Mouse (Mus musculus): ENCODE results near the gene Tcf7. TPM values are rescaled to one million over a fixed set of nuclear protein-coding genes. Genes with fewer than 3 reads are reported as not detected.
A peak's percentile ranks its signal among the peaks of the same experiment; 100 is the strongest.
"Not testable (repeated sequence)": the region's sequence is repeated elsewhere in the genome, so short reads cannot be mapped to it uniquely, and the experiment has no call there.

Gene Tcf7
- total and polyA plus RNA-seq, 3 experiments = 32.1 to 56.1 (median 48.6) TPM

DNA sequence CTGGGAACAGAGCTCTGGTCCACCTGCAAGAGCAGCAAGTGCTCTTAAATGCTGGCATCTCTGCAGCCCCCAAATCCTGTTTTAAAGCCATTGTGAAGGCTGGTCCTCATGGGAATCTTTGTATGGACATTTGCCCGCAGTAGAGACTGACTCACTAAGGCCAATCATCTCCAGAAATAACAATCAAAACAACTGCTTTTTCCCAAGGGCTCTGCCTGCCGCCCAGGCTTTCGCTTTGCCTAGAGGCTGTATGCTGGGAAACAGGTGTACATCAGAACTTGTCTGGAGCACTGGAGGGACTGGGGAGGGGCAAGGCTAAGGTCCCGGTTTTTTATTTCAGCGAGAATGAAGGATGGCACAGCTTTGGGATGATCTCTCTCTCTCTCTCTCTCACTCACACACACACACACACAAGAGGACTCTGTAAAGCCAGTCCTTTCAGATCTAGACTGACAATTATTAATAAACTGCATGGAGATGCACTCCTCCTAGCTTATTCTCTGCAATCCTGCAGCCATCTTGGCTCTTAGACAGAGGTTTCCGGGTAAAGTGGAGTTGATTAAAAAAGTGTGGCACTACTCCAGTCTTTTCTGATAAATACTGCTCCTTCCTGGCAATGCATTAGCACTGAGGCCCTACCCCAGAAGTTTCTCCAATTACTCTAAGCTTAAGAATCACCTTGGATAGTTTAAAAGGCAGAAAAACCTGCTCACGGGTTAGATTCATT lies 53.9 kb downstream of the Tcf7 start:
- DNase-seq = peak; percentile 32

DNA sequence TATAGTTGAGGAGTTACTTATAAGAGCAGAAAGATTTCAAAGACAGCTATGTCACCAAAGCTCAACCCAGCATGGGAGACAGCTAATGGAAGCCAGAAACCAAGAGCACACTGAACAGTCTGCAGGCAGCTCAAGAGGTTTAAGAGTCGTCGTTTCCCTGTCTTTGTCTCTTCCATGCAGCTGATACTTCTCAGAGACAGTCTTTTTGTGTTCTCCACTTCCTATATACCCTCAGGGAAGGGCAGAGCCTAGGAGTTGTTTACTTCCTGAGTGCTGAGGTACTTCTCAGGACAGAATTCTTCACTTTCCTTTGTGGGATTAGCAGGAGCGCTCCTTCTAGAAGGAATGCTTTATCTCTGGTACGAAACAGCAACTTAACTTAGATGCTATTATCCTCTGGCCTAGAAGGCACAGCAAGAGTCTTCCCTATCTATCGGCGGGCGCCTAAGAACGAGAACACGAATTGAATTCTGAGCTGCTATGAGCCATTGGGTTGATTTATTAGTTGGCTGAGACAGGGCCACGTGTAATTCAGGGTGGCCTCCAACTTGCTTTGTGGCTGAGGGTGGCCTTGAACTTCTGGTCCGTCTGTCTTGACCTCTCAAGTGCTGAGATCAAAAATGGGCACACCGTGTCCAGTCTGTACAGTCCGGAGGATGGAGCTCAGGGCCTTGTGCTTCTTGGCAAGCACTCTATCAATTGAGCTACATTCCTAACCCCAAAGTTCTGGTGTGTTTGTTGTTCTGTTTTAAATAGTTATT lies 55.2 kb downstream of the Tcf7 start:
- peak; percentile 83 for DNase-seq

DNA sequence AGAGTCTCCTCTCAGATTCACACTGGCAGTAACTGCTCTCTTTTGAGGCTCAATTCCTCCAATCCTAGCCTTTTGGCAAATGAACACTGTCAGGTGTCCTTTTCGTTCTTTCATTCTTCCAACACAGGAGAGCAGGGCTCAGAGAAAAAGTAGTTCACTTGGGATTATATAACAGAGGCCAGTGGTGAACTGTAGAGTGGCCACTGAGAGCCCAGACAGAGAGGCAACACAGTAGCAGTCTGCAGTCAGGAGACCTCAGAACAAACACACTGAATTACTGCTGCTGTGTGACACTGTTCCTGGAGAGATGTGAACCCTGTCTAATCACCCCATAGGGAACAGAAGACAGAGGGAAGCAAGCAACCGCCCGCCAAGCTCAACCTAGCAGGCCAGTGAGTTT lies 55.8 kb downstream of the Tcf7 start:
- DNase-seq = no peak

DNA sequence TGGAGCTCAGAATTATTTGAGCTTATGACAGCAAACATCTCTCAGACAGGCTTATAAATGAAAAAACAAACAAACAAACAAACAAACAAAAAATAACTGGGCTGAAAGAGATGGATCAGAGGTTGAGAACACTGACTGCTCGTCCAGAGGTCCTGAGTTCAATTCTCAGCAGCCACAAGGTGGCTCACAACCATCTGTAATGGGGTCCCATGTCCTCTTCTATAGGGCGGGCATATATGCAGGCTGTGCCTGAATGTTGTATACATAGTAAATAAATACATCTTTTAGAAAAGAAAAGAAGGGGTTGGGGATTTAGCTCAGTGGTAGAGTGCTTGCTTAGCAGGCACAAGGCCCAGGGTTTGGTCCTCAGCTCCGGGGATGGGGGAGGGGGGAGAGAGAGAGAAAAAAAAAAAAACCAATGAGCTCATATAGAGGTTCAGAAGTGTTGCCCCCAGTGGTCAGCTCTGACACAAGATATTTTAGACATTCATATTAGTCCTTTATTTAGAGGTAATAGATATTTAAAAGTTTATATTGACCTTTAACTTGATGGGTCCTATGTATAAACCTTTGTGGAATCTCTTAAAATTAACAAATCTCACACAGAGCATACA lies 56.7 kb downstream of the Tcf7 start:
- no peak for DNase-seq

DNA sequence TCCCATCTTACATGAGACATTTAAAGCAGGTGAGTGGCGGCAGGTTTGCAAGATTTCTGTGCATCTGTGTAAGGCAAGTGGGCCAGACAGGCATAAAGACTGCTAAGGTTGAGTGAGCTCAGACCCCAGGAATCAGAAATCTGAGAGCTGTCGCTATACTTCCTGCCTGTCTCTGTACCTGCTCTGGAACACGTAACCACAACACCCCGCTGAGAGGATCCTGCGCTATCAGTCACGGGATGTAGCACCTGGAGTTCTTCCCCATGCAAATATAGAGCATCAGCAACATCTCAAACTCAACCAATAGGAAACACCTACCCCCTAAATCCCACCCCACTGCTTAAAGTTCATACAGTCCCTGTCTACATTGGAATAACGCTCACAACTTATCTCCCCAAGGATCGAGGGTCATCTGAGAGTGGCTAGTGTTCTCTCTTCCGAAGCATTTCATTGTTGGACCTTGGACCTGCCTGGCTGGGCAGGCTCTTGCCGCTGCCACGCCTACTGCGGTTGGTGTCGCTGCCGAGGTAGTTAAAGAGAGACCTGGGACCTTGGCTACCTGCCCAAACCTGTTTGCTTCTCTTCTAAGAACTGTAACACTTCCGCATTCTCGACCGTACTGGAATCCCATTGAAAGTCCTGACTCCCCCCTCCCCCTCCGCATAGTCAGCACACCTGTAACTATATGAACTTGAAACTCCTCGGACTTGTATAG lies 58.7 kb downstream of the Tcf7 start:
- peak; percentile 50 for DNase-seq

DNA sequence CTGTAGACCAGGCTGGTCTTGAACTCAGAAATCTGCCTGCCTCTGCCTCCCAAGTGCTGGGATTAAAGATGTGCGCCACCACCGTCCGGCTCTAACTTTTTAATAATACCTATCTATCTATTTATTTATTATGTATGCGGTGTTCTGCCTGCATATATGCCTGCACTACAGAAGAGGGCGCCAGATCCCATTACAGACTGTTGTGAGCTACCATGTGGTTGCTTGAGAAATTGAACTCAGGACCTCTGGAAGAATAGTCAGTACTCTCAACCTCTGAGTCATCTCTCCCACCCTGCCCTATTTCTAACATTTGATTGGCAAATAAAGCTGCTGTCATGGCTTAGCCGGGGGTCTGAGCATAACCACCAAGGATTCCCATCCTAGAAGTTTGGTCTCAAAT lies 59.9 kb downstream of the Tcf7 start:
- DNase-seq = peak; percentile 41

DNA sequence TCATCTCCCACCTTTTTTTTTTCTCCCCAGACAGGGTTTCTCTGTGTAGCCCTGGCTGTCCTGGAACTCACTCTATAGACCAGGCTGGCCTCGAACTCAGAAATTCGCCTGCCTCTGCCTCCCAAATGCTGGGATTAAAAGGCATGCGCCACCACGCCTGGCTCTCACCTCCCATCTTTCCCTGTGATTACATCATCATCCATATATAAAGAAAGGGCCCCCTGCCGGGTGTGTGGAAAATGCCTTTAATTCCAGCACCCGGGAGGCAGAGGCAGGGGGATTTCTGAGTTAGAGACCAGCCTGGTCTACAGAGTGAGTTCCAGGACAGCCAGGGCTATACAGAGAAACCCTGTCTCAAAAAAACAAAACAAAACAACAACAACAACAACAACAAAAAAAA lies 60.9 kb downstream of the Tcf7 start:
- not testable (repeated sequence) for DNase-seq

DNA sequence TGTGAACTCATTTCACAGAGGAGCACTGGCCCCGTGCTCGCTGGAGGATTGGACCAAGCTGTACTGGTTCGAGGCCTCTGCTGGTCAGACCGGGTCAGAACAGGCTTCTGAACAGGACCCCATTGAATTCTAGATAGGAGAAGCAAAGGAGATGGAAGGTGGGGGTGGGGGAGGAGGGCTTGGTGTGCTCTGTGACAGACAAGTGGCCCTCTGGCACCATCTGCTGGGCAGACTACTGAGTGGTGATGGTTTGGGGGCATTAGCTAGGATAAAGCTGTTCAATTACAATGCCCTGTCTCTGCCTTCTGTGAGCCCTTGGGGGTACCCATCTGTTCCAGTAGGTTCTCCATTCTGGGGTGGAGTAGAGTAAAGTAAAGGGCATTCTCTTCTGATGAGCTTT lies 62.5 kb downstream of the Tcf7 start:
- DNase-seq = peak; percentile 61

DNA sequence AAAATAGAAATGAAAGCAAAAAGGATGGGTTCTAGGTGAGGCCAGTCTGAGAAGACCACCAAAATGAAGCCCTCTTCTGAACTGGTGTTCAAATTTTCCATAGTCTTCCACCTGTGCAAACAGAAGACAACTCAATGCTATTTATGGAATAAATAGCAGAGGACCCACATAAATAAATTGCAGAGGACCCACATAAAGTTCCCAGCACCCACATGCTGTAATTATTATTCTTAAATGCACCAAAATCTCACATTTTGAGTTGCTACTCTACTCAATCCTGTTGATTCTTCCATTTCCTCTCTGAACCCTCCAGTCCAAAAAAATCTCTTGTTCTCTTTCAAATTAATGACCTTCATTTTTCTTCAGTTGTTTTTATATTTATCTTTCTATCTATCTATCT lies 68.9 kb downstream of the Tcf7 start, which contains the start of gene Olfr1371:
TSS of gene Olfr1371 (minus strand) at position 101 of the 400 bp plus-strand sequence.
- DNase-seq = no peak

Other genes starting within 250 kb of the Tcf7 start
- gene Ppp2ca, start 184.3 kb downstream of the Tcf7 start, total RNA-seq (2021) = 10 to 100 TPM; 69.0 to 90.8 TPM
- 17.5 and 19.2 TPM in 2 replicates for gene Ppp2ca, start 184.3 kb downstream of the Tcf7 start, polyA plus RNA-seq (2012; rRNA removed)
- not detected for gene Olfr1373, start 137.5 kb downstream of the Tcf7 start, total RNA-seq (2021)
- not detected in 2 replicates for gene Olfr1373, start 137.5 kb downstream of the Tcf7 start, polyA plus RNA-seq (2012; rRNA removed)
- gene Olfr1371, start 69.0 kb downstream of the Tcf7 start, total RNA-seq (2021) = not detected
- not detected in 2 replicates for gene Olfr1371, start 69.0 kb downstream of the Tcf7 start, polyA plus RNA-seq (2012; rRNA removed)
- 100 to 1,000 TPM; 396 to 522 TPM for gene Skp1a, start 51.0 kb downstream of the Tcf7 start, total RNA-seq (2021)
- 10.6 and 11.1 TPM in 2 replicates for gene Skp1a, start 51.0 kb downstream of the Tcf7 start, polyA plus RNA-seq (2012; rRNA removed)
- gene Vdac1, start 77.8 kb upstream of the Tcf7 start, total RNA-seq (2021) = 100 to 1,000 TPM; 353 to 458 TPM
- 52.6 and 60.1 TPM in 2 replicates for gene Vdac1, start 77.8 kb upstream of the Tcf7 start, polyA plus RNA-seq (2012; rRNA removed)
- gene 9530068E07Rik, start 113.4 kb upstream of the Tcf7 start, total RNA-seq (2021) = 100 to 1,000 TPM; 142 to 144 TPM
- gene 9530068E07Rik, start 113.4 kb upstream of the Tcf7 start, polyA plus RNA-seq (2012; rRNA removed) = 241 and 242 TPM in 2 replicates